Comparison of ENCODE assay signal across 30 mouse cellular contexts in genomic region chr2:31121131-31121693, GRCm38 (mm10). TPM values are rescaled to one million over a fixed set of nuclear protein-coding genes. Genes with fewer than 3 reads are reported as not detected.
DNase-seq lines count a peak whose midpoint lies in the region; ATAC-seq and TF ChIP-seq lines count a peak whose summit lies in the region.
"Had no signal": no experiment of that assay in that cellular context is flagged by ENCODE, and none has a peak within 500 bp of the region (broad histone marks: within the 10 kb centered on the region; RNA-seq: fewer than 3 reads in every experiment).

No protein-coding gene starts in this region.

- no peak overlapping the region for H3K9ac ChIP-seq in heart, embryonic 13.5 days
- H3K9ac ChIP-seq in kidney, embryonic 15.5 days, result no peak overlapping the region
- H3K9ac ChIP-seq in ES-Bruce4 (ENCODE audit: low read depth, poor library complexity, severe bottlenecking), result no peak overlapping the region
- 0 out of 2 replicates have a peak overlapping the region, but pooled peaks have one; percentile 5 for H3K9ac ChIP-seq in embryonic facial prominence, embryonic 14.5 days (ENCODE audit: low read depth, low read length)
- H3K9ac ChIP-seq: intestine, embryonic 15.5 days; limb, embryonic 12.5 days; liver, embryonic 14.5 days; lung, embryonic 14.5 days; midbrain, embryonic 12.5 days; neural tube, embryonic 15.5 days had no signal

- H3K27ac ChIP-seq in heart, embryonic 13.5 days (replicated peaks), result peak overlapping the region; percentile 43
- H3K27ac ChIP-seq in kidney, embryonic 15.5 days, result no peak overlapping the region
- H3K27ac ChIP-seq in ES-Bruce4 (ENCODE audit: insufficient read depth, low read length), result peak overlapping the region; percentile 64
- H3K27ac ChIP-seq in embryonic facial prominence, embryonic 14.5 days (replicated peaks; ENCODE audit: low read depth, low read length), result no peak overlapping the region
- H3K27ac ChIP-seq: forebrain, embryonic 10.5 days; hindbrain, embryonic 10.5 days; intestine, embryonic 15.5 days; limb, embryonic 12.5 days; liver, embryonic 14.5 days; midbrain, embryonic 12.5 days had no signal

- H3K4me2 ChIP-seq in heart, embryonic 13.5 days, result no peak overlapping the region
- no peak overlapping the region for H3K4me2 ChIP-seq in kidney, embryonic 15.5 days
- no peak overlapping the region for H3K4me2 ChIP-seq in embryonic facial prominence, embryonic 14.5 days (ENCODE audit: low read depth, low read length)
- H3K4me2 ChIP-seq: intestine, embryonic 15.5 days; limb, embryonic 12.5 days; lung, embryonic 14.5 days; midbrain, embryonic 12.5 days; neural tube, embryonic 15.5 days had no signal

- TF ChIP-seq EP300 in ES-Bruce4 (IDR thresholded peaks at IDR 0.05; ENCODE audit: insufficient read depth, low read depth, low read length), result no peak

- no peaks in the 10 kb centered on the region for H3K9me3 ChIP-seq in heart, embryonic 13.5 days
- H3K9me3 ChIP-seq in kidney, embryonic 15.5 days (replicated peaks), result no peaks in the 10 kb centered on the region
- no peaks in the 10 kb centered on the region for H3K9me3 ChIP-seq in ES-Bruce4 (replicated peaks; ENCODE audit: control insufficient read depth, insufficient read depth, low read length, poor library complexity, severe bottlenecking)
- H3K9me3 ChIP-seq in embryonic facial prominence, embryonic 14.5 days (ENCODE audit: control insufficient read depth, low read length), result no peaks in the 10 kb centered on the region
- H3K9me3 ChIP-seq: forebrain, embryonic 10.5 days; G1E; hindbrain, embryonic 10.5 days; intestine, embryonic 15.5 days; limb, embryonic 12.5 days; midbrain, embryonic 12.5 days; neural tube, embryonic 15.5 days had no signal

- no peak overlapping the region for H3K4me3 ChIP-seq in heart, embryonic 13.5 days
- no peak overlapping the region for H3K4me3 ChIP-seq in kidney, embryonic 15.5 days (replicated peaks)
- no peak overlapping the region for H3K4me3 ChIP-seq in ES-Bruce4 (ENCODE audit: low read depth, low read length)
- H3K4me3 ChIP-seq in embryonic facial prominence, embryonic 14.5 days (ENCODE audit: low read depth, low read length), result no peak overlapping the region
- H3K4me3 ChIP-seq: forebrain, embryonic 10.5 days; hindbrain, embryonic 10.5 days; intestine, embryonic 15.5 days; limb, embryonic 12.5 days; midbrain, embryonic 12.5 days; neural tube, embryonic 15.5 days had no signal

- WGBS in heart, embryonic 13.5 days, result 62% methylated on average over 7 of the region's 7 CpGs
- 70% methylated on average over 7 of the region's 7 CpGs for WGBS in kidney, embryonic 15.5 days
- WGBS in embryonic facial prominence, embryonic 14.5 days, result 63% methylated on average over 7 of the region's 7 CpGs

- TF ChIP-seq POLR2A in ES-Bruce4 (IDR thresholded peaks at IDR 0.05; ENCODE audit: insufficient read depth, low read length), result no peak

- H3K27me3 ChIP-seq in heart, embryonic 13.5 days (replicated peaks), result no peaks in the 10 kb centered on the region
- H3K27me3 ChIP-seq in kidney, embryonic 15.5 days, result no peaks in the 10 kb centered on the region
- no peaks in the 10 kb centered on the region for H3K27me3 ChIP-seq in ES-Bruce4 (ENCODE audit: control insufficient read depth, insufficient read depth, low read length, poor library complexity, severe bottlenecking)
- no peaks in the 10 kb centered on the region for H3K27me3 ChIP-seq in embryonic facial prominence, embryonic 14.5 days (replicated peaks; ENCODE audit: control insufficient read depth, insufficient read depth, low read length)
- H3K27me3 ChIP-seq: intestine, embryonic 15.5 days; limb, embryonic 12.5 days; midbrain, embryonic 12.5 days; neural tube, embryonic 15.5 days; Patski had no signal

- no peak for TF ChIP-seq CTCF in ES-Bruce4 (IDR thresholded peaks at IDR 0.05; ENCODE audit: low read depth, low read length)

- DNase-seq in heart, adult 18-20 months, result no peak
- DNase-seq in kidney, adult 11 months, result peak; percentile 47
- no peak for DNase-seq in embryonic facial prominence, embryonic 14.5 days (ENCODE audit: low spot score)
- no peak for DNase-seq in adrenal gland, postnatal 36 days
- no peak for DNase-seq in embryo, embryonic 9.5 days (ENCODE audit: extremely low spot score)
- DNase-seq: adrenal gland, postnatal 10 days; cerebellum, adult 2 months; cerebellum, postnatal 25 days; embryo, embryonic 11 days; gastrocnemius, postnatal 25 days; layer of hippocampus, postnatal 36 days; lung, embryonic 14.5 days; right cerebral cortex, adult 18-20 months; right cerebral cortex, postnatal 4 days; thymus, adult 2 months; thymus, postnatal 4 days had no signal

- ATAC-seq in heart, embryonic 13.5 days (ENCODE audit: extremely low read depth, insufficient number of reproducible peaks, low FRiP score, low TSS enrichment), result no peak
- ATAC-seq in kidney, embryonic 15.5 days (replicated peaks; ENCODE audit: low FRiP score), result no peak
- ATAC-seq in embryonic facial prominence, embryonic 14.5 days (ENCODE audit: low read depth), result no peak
- ATAC-seq: forebrain, embryonic 16.5 days; hindbrain, embryonic 16.5 days; intestine, embryonic 15.5 days; Patski had no signal

- peaks cover 67% of the 10 kb centered on the region for H3K4me1 ChIP-seq in heart, embryonic 13.5 days
- peaks cover 12% of the 10 kb centered on the region for H3K4me1 ChIP-seq in kidney, embryonic 15.5 days
- H3K4me1 ChIP-seq in ES-Bruce4 (ENCODE audit: control insufficient read depth, insufficient read depth, low read length), result peaks cover 1% of the 10 kb centered on the region
- H3K4me1 ChIP-seq in embryonic facial prominence, embryonic 14.5 days (ENCODE audit: control insufficient read depth, insufficient read depth, low read length), result peaks cover 33% of the 10 kb centered on the region

- H3K36me3 ChIP-seq in heart, embryonic 13.5 days, result peaks cover 8% of the 10 kb centered on the region; the same call in 1 of the 2 replicates
- H3K36me3 ChIP-seq in kidney, embryonic 15.5 days, result no peaks in the 10 kb centered on the region
- no peaks in the 10 kb centered on the region for H3K36me3 ChIP-seq in ES-Bruce4 (ENCODE audit: control insufficient read depth, insufficient read depth, low read length, poor library complexity, severe bottlenecking)
- no peaks in the 10 kb centered on the region for H3K36me3 ChIP-seq in embryonic facial prominence, embryonic 14.5 days (ENCODE audit: control insufficient read depth, insufficient read depth, low read length)
- H3K36me3 ChIP-seq: hindbrain, embryonic 10.5 days; intestine, embryonic 15.5 days; limb, embryonic 12.5 days; midbrain, embryonic 12.5 days; neural tube, embryonic 15.5 days had no signal

RNA-seq across cellular contexts. Expression of gene Fnbp1, which starts 20.6 kb away (rescaled TPM):
- 17.6 and 18.7 TPM in 2 replicates for polyA plus RNA-seq in heart, embryonic 13.5 days (2015; fragmentation: Nextera tagmentation; extraction: Ambion mirVana)
- total RNA-seq in heart, adult 18-20 months (2021), result 10 to 100 TPM; 52.3 to 62.0 TPM
- 19.1 and 22.4 TPM in 2 replicates for polyA plus RNA-seq in kidney, embryonic 15.5 days (2015; fragmentation: Nextera tagmentation; extraction: Ambion mirVana)
- polyA plus RNA-seq in ES-Bruce4 (2011; ENCODE audit: insufficient read depth, insufficient read length, low read depth, missing spikeins), result 77.7 and 84.7 TPM in 2 replicates
- 21.7 and 24.9 TPM in 2 replicates for polyA plus RNA-seq in embryonic facial prominence, embryonic 14.5 days (2014; fragmentation: Nextera tagmentation; extraction: Ambion mirVana)
- total RNA-seq in adrenal gland, postnatal 36 days (2021), result 10 to 100 TPM; 50.6 to 51.7 TPM

RNA-seq across cellular contexts. Expression of gene Gpr107, which starts 30.9 kb away (rescaled TPM):
- polyA plus RNA-seq in heart, embryonic 13.5 days (2015; fragmentation: Nextera tagmentation; extraction: Ambion mirVana), result 29.7 and 34.8 TPM in 2 replicates
- total RNA-seq in heart, adult 18-20 months (2021), result 10 to 100 TPM; 26.2 to 27.4 TPM
- polyA plus RNA-seq in kidney, embryonic 15.5 days (2015; fragmentation: Nextera tagmentation; extraction: Ambion mirVana), result 37.0 and 37.9 TPM in 2 replicates
- 71.9 and 72.5 TPM in 2 replicates for polyA plus RNA-seq in ES-Bruce4 (2011; ENCODE audit: insufficient read depth, insufficient read length, low read depth, missing spikeins)
- 27.4 and 28.6 TPM in 2 replicates for polyA plus RNA-seq in embryonic facial prominence, embryonic 14.5 days (2014; fragmentation: Nextera tagmentation; extraction: Ambion mirVana)
- total RNA-seq in adrenal gland, postnatal 36 days (2021), result 10 to 100 TPM; 58.5 to 63.4 TPM

Comparison
In these comparisons a context has a peak if more than half of its experiments do, and no peak if none do; other contexts are left out.
1. H3K27ac ChIP-seq: peak in heart, embryonic 13.5 days (single experiment) and ES-Bruce4 (single experiment); none in kidney, embryonic 15.5 days (single experiment) and embryonic facial prominence, embryonic 14.5 days (single experiment).